Mouse (Mus musculus) frontal cortex, adult 2 months (tissue): ENCODE measurements around the gene D17Wsu92e. TPM values are rescaled to one million over a fixed set of nuclear protein-coding genes. Genes with fewer than 3 reads are reported as not detected.

Source experiments
- DNase-seq, 2 experiments: peaks; one replicate each; pipeline ENCODE4 v3.0.0; 2022; ENCODE audit warnings: low spot score in 1 of 2; ENCODE audit errors: extremely low spot score in 1 of 2
- polyA plus RNA-seq: library from polyadenylated mRNA; depleted of rRNA; stranded (reverse); fragments of >200 nt; gene quantifications from 2 replicates; pipeline ENCODE4 v1.2.3, GENCODE M21; 2012

The D17Wsu92e gene
- polyA plus RNA-seq, 1 experiment, result 157 TPM

GRCm38 (mm10) chr17:27823142-27823905 lies 2.9 kb upstream of the D17Wsu92e start:
- no peak for DNase-seq

- DNase-seq, result no peak
Observed at GRCm38 (mm10) chr17:27821407-27822338, 1.2 kb upstream of the D17Wsu92e start.

- peak in 1 of 2 experiments; percentile 37 for DNase-seq
Observed at GRCm38 (mm10) chr17:27819971-27820567, 379 bp downstream of the D17Wsu92e start.

GRCm38 (mm10) chr17:27819521-27819970 lies 902 bp downstream of the D17Wsu92e start:
- DNase-seq, result peak in 1 of 2 experiments; percentile 42

- DNase-seq, result no peak
Observed at GRCm38 (mm10) chr17:27819011-27819410, 1.4 kb downstream of the D17Wsu92e start.

- DNase-seq, result no peak
Observed at GRCm38 (mm10) chr17:27814606-27815005, 5.8 kb downstream of the D17Wsu92e start.

GRCm38 (mm10) chr17:27811980-27812379 lies 8.5 kb downstream of the D17Wsu92e start:
- no peak for DNase-seq

GRCm38 (mm10) chr17:27810569-27811331 lies 9.7 kb downstream of the D17Wsu92e start:
- DNase-seq, result no peak

GRCm38 (mm10) chr17:27807542-27808078 lies 12.8 kb downstream of the D17Wsu92e start:
- no peak for DNase-seq

- no peak for DNase-seq
Observed at GRCm38 (mm10) chr17:27804803-27805770, 15.4 kb downstream of the D17Wsu92e start.

GRCm38 (mm10) chr17:27804156-27804690 lies 16.2 kb downstream of the D17Wsu92e start:
- no peak for DNase-seq

- DNase-seq, result no peak
Observed at GRCm38 (mm10) chr17:27803752-27804151, 16.7 kb downstream of the D17Wsu92e start.

GRCm38 (mm10) chr17:27800710-27801648 lies 19.5 kb downstream of the D17Wsu92e start:
- DNase-seq, result no peak

GRCm38 (mm10) chr17:27799771-27800584 lies 20.5 kb downstream of the D17Wsu92e start:
- DNase-seq, result no peak

- DNase-seq, result peak in 1 of 2 experiments; percentile 26
Observed at GRCm38 (mm10) chr17:27797341-27797872, 23.0 kb downstream of the D17Wsu92e start.

GRCm38 (mm10) chr17:27796780-27797179 lies 23.7 kb downstream of the D17Wsu92e start:
- DNase-seq, result peak in 1 of 2 experiments; percentile 30
